Mouse (Mus musculus) spleen, adult 18-20 months (tissue): ENCODE measurements around the gene Smim7.

Source experiments
- DNase-seq, 2 experiments: peaks; one replicate each; pipeline ENCODE4 v3.0.0; 2022; ENCODE audit warnings: mixed read lengths in 2 of 2

Smim7 gene

DNA sequence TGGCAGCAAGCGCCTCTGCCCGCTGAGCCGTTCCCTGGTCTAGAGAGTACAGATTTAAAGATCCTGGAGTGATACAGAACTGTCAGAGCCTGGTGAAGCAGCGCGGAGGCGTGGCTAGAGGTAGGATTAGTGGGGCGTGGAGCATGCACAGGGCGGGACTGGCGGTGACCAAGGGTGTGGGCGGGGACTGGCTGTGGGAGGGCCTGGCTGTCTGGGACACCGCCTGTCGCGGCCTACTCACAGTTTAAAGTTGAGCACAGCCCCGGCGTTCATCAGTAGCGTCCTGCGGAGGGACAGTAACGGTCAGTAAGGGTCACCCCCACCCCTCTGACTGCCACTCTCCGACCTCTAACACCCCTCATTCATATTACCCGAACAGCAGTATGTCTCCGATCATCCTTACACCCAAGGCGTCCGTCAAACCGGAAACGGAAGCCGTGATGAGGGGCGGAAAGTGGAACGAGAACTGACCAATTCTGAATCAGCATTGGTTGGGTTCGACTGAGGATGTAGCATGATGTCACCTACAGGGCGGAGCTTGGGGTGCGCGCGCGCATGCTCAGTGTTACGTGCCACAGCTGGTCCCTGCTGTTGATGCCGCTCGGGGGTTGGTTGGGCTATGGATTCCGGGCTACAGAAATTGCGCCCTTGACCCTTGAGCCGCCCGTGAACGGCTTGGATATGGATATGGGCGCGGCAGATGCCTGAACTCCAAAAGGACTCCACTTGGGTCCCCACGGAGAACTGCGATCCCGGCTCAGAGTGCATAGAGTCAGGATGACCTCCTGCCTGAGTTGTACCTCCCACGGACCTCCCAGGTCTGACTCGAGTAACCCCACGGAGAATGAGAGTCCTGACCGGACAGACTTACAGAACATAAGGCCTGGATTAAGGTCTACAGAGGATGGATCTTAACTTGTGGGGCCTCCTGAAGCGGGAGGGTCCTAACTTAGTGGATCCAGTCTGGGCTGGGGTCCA lies at the start of gene Smim7:
Gene Smim7, minus strand, starts transcription at position 456 of the 978 bp plus-strand sequence.
- peak; percentile 96 to 97 for DNase-seq

- peak in 1 of 2 experiments; percentile 48 for DNase-seq
Observed at GRCm38 (mm10) chr8:72590198-72590597, 19.3 kb upstream of the Smim7 start.

DNA sequence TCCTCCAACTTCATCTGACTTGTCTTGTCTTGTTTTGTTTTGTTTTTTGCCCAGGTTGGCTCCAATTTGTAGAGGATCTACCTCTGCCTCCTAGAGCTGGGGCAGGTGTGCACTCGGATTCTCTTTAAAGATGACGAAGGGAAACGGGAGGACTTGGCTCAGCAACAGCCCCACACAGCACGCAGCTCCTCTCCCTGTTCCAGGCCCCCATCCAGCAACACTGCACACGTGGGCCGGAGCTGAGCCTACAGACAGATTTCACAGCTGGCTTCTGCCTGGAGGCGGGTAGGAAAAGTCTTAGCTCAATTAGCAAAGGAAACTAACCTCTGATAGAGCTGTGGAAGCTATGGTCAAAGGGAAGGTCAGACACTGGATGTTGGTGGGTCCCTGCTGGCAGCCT lies 18.4 kb upstream of the Smim7 start:
- DNase-seq, result no peak

DNA sequence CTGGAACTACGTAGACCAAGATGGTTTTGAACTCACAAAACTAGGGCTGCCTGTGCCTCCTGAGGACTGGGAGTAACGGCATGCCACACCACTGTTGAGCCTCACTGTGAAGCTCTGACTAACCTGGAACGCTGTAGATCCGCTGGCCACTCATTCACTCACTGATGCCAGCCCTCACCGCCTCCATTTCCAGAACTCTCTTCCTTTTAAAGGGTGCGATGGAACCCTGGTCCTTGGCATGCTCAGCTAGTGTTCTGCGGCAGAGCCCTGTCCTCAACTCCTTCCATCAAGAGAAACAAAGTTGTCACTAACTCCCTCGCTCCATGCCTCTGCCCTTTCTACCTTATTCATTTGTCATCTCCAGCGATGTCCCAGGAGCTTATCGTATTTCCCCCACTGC lies 18.0 kb upstream of the Smim7 start:
- no peak for DNase-seq

DNA sequence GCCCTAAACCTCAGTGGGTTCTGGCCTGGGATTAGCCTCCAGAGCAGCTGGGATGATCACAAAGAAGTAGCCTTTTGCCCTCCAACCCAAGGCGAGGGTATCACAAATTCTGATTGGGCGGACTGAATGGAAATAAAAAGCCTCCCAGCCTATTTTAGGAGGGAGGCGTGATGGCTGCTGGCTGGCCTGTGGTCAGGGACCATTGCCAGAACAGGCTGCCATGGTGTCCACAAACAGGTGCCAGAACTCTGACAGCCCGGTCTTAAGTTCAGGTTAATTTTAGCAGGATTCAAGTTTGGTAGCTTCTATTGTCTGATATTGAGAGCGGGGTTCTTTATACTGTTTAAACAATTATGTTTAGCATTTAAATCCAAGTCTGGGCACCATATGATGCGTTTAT lies 16.9 kb upstream of the Smim7 start:
- no peak for DNase-seq

- DNase-seq, result no peak
Observed at GRCm38 (mm10) chr8:72584390-72584789, 13.5 kb upstream of the Smim7 start.

GRCm38 (mm10) chr8:72583056-72583771 lies 12.3 kb upstream of the Smim7 start:
- peak in 1 of 2 experiments; percentile 32 for DNase-seq

DNA sequence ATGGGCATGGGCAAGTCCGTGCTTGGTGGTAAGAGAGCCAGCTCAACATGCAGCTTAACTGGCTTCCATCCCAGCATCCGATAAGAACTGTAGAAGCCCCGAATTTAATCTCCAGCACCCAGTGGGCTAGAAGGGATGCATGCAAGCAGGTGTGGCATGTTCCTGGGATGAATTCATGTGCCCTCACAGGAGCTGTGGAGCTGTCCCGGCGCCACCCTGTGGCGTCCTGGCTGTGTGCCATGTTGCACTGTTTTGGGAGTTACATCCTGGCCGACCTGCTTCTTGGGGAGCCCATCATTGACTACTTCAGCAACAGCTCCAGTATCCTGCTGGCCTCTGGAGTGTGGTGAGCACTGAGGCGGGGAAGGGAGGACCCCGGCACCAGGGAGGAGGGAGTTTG lies 8.5 kb upstream of the Smim7 start:
- DNase-seq, result no peak

DNA sequence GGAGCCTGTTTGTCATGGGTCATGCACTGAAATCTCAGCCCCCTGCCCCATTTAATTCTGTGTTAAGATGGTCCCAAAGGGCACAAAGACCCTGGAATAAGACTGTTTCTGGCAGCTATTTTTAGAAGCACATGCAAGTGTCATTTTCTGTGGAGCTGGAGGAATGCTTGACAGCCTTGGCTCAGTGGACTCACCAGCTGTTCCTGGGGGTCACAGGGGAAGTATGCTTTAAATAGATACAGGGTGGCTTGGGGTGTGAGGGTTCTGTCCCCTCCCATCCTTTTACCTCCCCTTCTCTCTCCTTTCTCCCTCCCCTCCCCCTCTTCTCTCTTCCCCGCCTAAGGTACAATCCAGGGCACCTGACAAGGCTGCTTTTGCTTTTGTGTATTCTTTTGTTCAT lies 7.1 kb upstream of the Smim7 start:
- DNase-seq, result no peak

DNA sequence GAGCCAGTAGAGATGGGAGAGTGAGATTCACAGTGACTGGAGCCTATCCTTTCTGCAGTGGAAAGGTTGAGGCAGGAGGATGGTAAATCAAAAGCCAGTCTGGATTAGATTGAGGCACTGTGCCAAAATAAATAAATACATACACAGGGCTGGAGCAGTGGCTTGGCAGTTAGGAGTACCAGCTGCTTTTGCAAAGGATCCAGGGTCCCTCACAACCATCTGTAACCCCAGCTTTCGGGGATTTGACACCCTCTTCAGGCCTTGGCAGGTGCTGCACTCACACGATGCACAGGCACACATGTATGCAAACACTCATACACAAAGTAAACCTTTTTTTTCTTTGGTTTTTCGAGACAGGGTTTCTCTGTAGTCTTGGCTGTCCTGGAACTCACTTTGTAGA lies 6.4 kb upstream of the Smim7 start:
- DNase-seq, result no peak

- no peak for DNase-seq
Observed at GRCm38 (mm10) chr8:72575915-72576314, 5.0 kb upstream of the Smim7 start.

- no peak for DNase-seq
Observed at GRCm38 (mm10) chr8:72573450-72573849, 2.6 kb upstream of the Smim7 start.

GRCm38 (mm10) chr8:72572507-72572906 lies 1.6 kb upstream of the Smim7 start:
- DNase-seq, result no peak

DNA sequence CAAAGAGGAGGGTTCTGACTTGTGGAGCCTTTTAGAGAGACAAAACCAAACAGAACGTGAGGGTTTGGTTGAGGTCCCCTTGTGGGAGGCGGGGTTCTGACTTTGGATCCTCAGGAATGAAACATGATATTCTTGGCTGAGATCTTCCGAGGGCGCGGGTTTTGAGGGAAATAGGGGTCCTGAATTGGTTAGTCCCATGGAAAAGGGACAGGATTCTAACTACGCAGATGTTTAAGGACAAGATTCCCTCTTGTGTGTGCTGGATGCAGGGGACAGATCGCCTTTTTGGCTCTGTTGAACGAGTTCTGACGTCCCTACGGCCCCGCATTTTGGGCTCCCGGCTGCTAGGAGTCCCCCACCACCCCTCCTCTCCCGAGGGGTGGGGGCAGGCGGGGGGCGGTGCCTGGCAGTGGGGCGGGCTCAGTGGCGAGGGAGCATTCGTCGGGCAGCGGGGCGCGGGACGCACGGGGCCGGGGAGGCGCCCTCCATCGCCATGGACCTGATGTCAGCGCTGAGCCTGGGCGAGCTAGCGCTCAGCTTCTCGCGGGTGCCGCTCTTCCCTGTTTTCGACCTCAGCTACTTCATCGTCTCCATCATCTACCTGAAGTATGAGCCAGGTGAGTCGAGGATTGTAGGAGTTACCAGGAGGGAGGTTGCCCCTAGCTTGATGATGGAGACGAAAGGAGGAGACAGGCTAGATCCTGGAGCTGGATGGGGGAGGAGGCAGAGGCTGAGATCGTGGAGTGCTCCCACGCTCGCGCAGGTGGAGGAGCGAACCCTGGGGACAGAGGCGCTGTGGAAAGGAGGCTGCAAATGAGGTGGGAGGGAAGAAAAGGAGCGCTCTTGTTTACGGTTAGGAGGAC lies 954 bp upstream of the Smim7 start, which contains the start of gene Tmem38a:
Gene Tmem38a, plus strand, starts transcription at position 445 of the 863 bp plus-strand sequence.
- peak; percentile 47 to 62 for DNase-seq

- no peak for DNase-seq
Observed at GRCm38 (mm10) chr8:72565970-72566369, 4.9 kb downstream of the Smim7 start.

GRCm38 (mm10) chr8:72561111-72561689 lies 9.7 kb downstream of the Smim7 start:
- no peak for DNase-seq

- no peak for DNase-seq
Observed at GRCm38 (mm10) chr8:72555770-72556169, 15.1 kb downstream of the Smim7 start.

GRCm38 (mm10) chr8:72549314-72549892 lies 21.5 kb downstream of the Smim7 start:
- no peak for DNase-seq

DNA sequence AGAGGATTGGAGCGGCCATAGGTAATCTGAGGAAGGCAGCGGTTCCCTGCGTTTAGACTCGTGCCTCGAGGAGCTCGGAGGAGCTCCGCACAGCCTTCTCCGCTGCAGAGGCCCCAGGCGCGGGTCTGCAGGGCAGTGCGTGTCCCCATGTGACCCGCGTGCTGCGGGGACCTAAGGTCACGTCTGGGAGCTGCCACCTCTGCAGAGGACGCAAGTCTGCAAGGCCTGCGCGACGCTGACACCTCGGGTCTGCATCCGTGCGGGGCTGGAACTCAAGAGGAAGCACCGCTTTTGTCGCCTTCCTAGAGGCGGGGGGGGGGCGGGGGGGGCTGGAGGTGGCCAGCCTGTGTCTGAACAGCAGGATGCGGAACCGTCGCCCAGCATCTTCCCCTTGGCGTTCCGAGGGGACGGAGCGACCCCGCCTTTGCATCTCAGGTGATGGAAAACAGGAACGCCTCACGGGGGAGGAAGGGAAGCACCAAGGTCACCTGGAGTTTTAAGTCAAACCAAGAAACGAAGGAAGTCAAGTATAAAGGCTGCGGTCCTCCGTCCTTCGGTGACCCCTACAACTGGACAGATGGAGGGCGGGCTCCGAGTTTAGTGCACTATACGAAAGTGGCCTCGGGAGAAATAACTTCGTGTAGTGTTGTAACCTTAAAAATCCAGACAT lies 22.1 kb downstream of the Smim7 start:
- peak in 1 of 2 experiments; percentile 14 for DNase-seq

- DNase-seq, result peak; percentile 93 to 97
Observed at GRCm38 (mm10) chr8:72547802-72548643, 22.9 kb downstream of the Smim7 start, which contains the start of gene Med26. Gene Med26, minus strand, starts transcription at chr8:72548270.
